In the genomic region with DNA sequence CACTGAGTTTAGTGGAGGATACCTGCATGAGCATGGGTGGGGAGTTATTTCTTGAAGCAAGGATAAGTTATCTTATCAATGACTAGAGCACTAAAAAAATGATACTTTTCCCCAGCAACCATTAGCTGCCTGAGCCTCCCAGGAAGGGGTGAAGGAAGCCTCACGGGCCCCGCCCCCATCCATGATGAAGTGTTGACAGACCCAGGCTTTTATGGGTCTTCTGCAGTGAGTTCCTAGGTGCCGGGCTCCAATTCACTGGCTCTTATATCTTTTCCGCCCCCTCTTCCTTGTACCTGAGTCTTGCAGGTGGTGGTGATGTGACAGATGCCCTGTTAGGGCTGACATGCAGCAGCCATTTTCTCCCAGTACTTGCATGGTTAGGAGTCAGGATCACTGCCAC, we compare ENCODE assay signal across 20 mouse cellular contexts.
"Had no signal": no experiment of that assay in that cellular context is flagged by ENCODE, and none has a peak within 500 bp of the region (broad histone marks: within the 10 kb centered on the region; RNA-seq: fewer than 3 reads in every experiment).

No protein-coding gene starts in this region.

- H3K4me2 ChIP-seq: kidney, embryonic 15.5 days; limb, embryonic 13.5 days; liver, embryonic 12.5 days; liver, embryonic 15.5 days; neural tube, embryonic 12.5 days; neural tube, embryonic 15.5 days; stomach, embryonic 15.5 days had no signal

- H3K9ac ChIP-seq: kidney, embryonic 15.5 days; limb, embryonic 13.5 days; liver, embryonic 12.5 days; liver, embryonic 15.5 days; neural tube, embryonic 12.5 days; neural tube, embryonic 15.5 days; stomach, embryonic 15.5 days had no signal

- DNase-seq: kidney, adult 8-10 months; kidney, postnatal 14 days; kidney, postnatal 4 days; liver; lung, adult 18-20 months; midbrain, embryonic 14.5 days; retina, postnatal 1 day; right cerebral cortex, postnatal 25 days; spleen, adult 18-20 months; thymus, postnatal 25 days had no signal

- H3K4me3 ChIP-seq: kidney, embryonic 15.5 days; limb, embryonic 10.5 days; limb, embryonic 13.5 days; liver, embryonic 12.5 days; liver, embryonic 15.5 days; neural tube, embryonic 12.5 days; neural tube, embryonic 15.5 days; stomach, embryonic 15.5 days had no signal

- H3K36me3 ChIP-seq: kidney, embryonic 15.5 days; limb, embryonic 10.5 days; limb, embryonic 13.5 days; liver, embryonic 12.5 days; liver, embryonic 15.5 days; neural tube, embryonic 12.5 days; neural tube, embryonic 15.5 days; stomach, embryonic 15.5 days had no signal

- ATAC-seq: inflammation-experienced regulatory T-cells, adult 6 months; liver, embryonic 12.5 days had no signal

- H3K27ac ChIP-seq: kidney, embryonic 15.5 days; limb, embryonic 10.5 days; limb, embryonic 13.5 days; liver, embryonic 12.5 days; liver, embryonic 15.5 days; macrophage; neural tube, embryonic 12.5 days; neural tube, embryonic 15.5 days; stomach, embryonic 15.5 days had no signal

- H3K9me3 ChIP-seq: kidney, embryonic 15.5 days; limb, embryonic 10.5 days; limb, embryonic 13.5 days; liver, embryonic 12.5 days; liver, embryonic 15.5 days; neural tube, embryonic 12.5 days; neural tube, embryonic 15.5 days; stomach, embryonic 15.5 days had no signal

- H3K27me3 ChIP-seq: kidney, embryonic 15.5 days; limb, embryonic 13.5 days; liver, embryonic 12.5 days; liver, embryonic 15.5 days; neural tube, embryonic 12.5 days; neural tube, embryonic 15.5 days; stomach, embryonic 15.5 days had no signal

- H3K4me1 ChIP-seq: stomach, embryonic 15.5 days had no signal
